Mouse (Mus musculus) adrenal gland, postnatal 36 days (tissue): Measurements from ENCODE around the gene She. TPM values are rescaled to one million over a fixed set of nuclear protein-coding genes. Genes with fewer than 3 reads are reported as not detected.
A peak's percentile ranks its signal among the peaks of the same experiment; 100 is the strongest.

ENCODE experiments used
- DNase-seq, 2 experiments: peaks; one replicate each; pipeline ENCODE4 v3.0.0; 2021; ENCODE audit warnings: mixed read lengths in 1 of 2
- total RNA-seq, 2 experiments: library from RNA; stranded (reverse); gene quantifications; 2 replicates each; pipeline ENCODE4 v1.2.3; 2021

Gene She
- total RNA-seq, 2 experiments from 2014 or later, result 7.8 to 8.5 TPM

DNA sequence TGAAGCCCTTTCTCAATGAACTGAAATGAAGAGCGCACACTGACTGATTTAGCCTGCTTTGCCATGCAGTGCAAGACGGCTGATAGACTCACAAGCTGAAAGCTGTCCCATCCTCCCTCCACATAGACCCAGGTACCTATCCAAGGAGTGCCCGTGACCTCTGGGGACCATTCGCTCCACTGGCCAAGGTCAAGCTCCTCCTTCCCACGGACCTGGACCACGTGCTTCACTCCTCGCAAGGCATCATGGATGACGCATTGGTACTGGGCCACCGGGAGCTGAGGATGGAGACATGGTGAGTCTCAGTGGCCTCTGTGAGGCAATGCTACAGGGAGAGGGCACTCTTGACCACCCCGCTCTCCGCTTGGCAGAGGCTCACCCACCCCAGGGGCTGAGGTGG lies 54.6 kb downstream of the She start:
- no peak for DNase-seq

DNA sequence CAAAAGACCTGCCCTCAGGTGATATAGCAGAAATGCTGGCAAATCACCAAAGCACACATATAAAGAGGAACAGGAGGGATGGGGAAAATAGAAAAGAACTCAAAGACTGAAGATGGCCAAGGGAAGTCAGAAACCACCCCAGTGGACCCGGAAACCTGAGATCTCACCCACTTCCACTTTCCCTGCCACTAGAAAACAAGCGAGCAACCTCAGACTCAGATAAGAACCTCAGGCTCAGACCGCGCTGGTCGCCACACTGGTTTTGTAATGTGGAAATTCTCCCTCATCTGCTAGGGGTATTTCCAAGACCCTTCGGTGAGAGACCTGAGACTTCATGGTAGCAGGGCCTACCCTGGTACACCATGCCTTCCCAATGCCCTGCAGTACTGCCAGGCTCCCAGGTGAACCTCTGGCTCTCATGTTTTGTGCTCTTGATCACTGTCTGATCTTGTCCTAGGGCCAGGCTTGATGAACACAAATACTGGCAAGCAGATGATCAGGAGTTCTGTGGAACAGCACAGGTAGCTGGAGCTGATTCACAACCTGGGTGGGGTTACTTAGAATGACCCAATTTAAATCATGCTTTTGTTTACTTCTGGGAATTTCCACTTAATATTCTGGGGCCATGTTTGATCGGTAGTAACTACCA lies 56.5 kb downstream of the She start:
- no peak for DNase-seq

DNA sequence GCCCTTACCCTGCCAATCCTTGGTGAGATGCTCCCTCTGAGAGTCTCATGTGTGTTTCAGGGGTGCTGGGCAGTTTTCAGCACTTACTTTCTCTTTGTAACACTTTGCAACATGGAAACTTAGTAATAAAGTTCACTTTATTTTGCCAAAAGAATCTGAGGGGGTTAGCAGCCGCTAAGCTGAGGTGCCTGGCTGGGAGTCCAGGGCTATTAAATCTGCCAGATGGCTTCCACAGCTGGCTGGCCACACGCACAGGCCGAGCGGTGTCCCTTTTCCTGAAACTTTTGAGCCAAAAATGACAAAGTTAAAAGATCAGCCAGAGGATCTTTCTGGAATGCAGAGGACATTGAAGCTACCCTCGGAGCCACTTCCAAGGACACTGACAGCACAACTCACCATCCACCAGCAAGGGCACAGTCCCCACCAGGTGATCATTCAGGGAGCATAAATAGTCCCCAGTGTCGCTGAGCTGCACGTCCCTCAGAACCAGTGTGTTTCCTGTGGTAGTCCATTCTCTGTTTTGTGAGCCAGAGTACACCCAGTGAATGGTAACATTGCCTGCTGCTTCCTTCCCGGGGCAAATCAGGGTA lies 58.8 kb downstream of the She start:
- DNase-seq, result no peak

DNA sequence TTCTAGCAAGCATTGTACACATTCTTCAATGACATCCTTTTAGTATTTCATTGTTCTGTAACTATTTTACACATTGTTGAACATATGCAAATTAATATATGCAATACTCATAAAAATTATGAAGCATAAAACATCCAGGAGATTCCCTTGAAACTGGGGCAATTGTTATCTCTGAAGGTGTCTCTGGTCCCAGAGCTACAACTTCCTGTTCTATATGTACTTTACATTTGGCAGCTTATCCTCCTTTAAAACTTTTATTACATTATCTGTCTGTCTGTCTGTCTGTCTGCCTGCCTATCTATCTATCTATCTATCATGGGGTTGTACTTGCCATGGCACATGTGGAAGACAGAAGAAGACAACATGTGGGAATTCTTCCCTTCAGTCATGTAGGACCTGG lies 60.5 kb downstream of the She start:
- no peak for DNase-seq

DNA sequence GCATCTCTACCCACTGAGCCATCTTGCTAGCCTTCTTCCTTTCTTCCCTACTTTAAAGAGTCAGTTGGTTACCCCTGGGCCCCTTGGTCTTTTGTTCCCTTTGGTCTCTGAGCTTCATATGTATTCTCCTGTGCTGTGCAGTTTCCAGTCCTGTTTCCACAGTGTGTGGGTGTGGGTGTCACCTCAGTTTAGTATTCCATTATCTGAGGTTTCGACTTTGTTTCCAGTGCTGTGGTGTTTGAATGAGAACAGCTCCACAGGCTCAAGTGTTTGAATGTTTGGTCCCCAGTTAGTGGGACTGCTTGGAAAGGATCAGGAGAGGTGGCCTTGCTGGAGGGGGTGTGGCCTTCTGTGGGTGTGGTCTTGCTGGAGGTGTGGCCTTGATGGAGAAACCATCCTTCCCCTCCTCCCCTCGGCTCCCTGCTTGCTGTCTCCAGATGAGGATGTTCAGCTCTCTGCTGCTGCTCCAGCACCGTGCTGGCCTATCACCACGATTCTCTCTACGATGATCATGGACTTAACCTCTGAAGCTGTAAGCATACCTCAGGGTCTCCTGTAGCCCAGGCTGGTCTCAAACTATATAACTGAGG lies 61.4 kb downstream of the She start:
- no peak for DNase-seq

DNA sequence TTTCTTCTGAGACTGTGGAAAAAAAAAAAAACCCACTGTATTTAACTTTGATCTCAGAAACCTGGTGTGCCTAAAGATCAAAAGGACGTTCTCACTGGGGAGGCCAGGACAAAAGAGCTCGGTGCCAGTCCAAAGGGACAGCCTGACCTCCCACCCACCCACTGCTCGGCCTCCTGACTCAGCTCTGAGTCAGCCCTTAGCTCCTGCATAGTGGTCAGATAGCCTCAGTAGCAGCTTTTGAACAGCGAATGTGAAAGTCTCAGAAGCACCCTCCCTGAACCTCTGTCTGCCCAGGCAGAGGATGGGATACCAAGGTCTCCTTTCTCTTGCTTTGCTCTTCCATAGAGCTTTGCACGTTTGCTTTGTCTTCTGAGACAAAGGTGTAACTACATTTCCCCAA lies 65.4 kb downstream of the She start:
- peak; percentile 77 to 84 for DNase-seq

DNA sequence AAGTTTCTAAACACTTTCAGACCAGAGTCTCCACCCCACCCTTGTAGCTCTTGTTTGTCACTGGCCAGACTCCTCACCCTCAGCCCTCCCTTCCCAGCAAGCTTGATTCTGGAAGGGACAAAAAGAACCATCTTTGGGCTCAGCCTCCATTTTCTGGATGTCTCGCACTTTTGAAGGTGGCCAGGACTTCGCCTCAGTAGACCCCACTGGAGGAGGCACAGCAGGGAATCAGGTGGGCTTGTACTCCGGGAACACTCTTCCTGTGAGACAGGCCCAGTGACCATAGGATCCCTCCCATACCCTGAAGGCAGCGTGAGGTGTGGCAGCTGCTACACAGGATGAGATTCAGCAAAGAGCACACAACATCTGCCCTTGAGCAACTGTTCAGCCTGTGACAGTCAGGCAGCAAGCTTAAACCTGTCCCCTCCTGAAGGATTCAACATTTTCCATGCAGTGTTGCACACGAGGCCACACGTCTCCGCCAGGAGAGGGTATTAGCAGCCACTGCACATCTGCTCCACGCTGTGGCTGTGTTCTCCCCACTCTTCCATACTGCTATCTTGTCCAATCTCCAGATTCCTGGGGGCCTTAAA lies 66.1 kb downstream of the She start:
- no peak for DNase-seq

DNA sequence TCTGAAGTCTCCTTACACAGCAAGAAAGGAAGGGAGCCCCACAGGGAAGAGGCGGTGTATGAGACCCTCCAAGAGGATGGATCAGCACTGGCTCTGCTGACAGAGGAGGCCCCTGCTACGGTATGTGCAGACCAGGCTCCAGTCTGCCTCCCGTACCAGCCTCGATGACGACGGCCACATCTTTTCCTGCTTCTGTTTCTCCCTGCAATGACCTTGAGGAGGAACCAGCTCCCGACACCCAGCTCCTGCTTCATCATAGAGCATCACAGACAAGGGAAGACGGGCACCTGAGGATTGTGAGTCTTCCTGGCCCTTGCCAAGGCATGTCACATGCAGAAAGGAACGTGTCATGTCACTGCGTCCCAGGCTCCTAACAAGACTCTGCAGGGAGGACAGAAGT lies 66.8 kb downstream of the She start:
- no peak for DNase-seq

DNA sequence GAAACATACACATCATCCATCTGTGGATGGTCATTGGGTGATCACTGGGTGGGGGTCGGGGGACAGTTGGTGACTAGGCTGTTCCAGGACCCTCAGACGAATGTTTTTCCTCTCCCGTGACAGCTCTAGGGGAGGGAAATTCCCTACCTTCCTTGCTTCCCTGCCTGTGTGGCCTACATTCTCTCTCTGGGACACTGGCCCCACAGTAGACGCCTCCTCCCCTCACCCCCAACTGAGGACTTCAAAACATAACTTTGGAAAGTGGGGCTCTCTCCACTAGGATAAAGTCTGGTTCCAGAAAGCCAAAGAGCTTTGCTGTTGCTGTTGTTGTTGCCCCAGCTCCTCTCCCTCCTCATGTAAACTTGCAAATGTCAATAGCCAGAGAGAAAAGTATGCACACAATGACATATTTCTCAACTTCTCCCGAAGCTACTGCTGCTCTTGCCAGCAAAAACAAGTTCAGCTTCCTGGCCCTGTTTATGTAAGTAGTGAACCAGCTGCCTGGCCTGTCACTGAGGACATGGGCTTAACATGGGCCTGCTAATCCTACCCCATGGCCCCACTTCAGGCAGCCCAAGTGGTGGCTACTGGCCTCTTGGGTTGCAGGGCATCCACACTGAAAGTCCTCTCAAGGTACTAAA lies 67.8 kb downstream of the She start:
- DNase-seq, result no peak

DNA sequence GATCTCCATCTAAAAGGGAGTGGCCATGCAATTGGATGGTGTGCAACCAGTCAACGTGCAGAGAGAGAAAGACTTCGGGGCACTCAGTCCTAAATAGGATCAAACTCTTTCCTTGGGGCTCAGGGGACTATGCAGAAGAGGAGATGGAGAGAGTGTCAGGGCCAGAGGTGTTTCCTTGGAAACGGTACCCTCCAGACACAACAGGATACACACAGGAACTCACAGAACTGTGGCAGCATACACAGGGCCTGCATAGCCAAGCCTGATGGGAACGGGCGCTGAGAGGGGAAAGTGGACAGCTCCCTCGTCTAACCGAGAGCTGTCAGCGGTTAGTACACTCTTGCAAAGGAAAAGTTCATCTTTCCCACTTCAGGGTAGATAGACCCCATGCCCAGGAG lies 68.3 kb downstream of the She start:
- DNase-seq, result no peak

DNA sequence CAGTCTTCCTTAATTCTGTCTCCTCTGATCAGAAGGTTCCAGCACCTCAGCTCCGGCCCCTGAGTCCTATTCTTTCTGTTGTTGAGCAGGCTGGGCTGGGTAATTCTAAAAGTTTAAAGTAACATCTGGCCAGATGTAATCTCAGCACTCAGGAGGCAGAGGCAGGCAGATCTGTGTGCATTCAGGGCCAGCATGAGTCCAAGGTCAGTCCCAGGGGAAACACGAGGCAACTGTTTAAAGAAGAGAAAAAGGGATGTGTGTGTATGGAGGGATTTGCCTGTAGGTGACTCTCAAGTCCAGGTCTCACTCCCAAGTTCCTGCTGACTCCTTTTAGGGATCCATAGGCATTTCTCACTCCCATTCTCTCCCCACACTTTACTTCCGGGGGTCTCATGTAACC lies 76.7 kb downstream of the She start:
- no peak for DNase-seq

Other genes starting within 250 kb of the She start
- 10 to 100 TPM; 34.2 to 36.7 TPM for gene Adar, start 116.3 kb upstream of the She start, total RNA-seq
- 1 to 10 TPM; 3.3 to 3.4 TPM for gene Chrnb2, start 66.7 kb upstream of the She start, total RNA-seq
- gene Ube2q1, start 57.8 kb upstream of the She start, total RNA-seq, result 10 to 100 TPM; 63.9 to 64.4 TPM
- gene Il6ra, start 81.8 kb downstream of the She start, total RNA-seq, result 10 to 100 TPM in 1 of 2 experiments, 1 to 10 TPM in 1; 7.4 to 12.9 TPM
- 10 to 100 TPM; 31.3 to 49.4 TPM for gene Atp8b2, start 132.1 kb downstream of the She start, total RNA-seq
- 100 to 1,000 TPM; 159 to 161 TPM for gene Hax1, start 167.4 kb downstream of the She start, total RNA-seq
- gene 4933434E20Rik, start 220.3 kb downstream of the She start, total RNA-seq, result 10 to 100 TPM; 81.6 to 85.9 TPM
- 100 to 1,000 TPM; 146 to 159 TPM for gene Ubap2l, start 221.3 kb downstream of the She start, total RNA-seq
- 100 to 1,000 TPM; 183 to 215 TPM for gene Tpm3, start 241.3 kb downstream of the She start, total RNA-seq